Mouse (Mus musculus): ENCODE data around the gene Bag1. TPM values are rescaled to one million over a fixed set of nuclear protein-coding genes. Genes with fewer than 3 reads are reported as not detected.
A peak's percentile ranks its signal among the peaks of the same experiment; 100 is the strongest.

The Bag1 gene
- polyA plus RNA-seq (2015; fragmentation: Nextera tagmentation; extraction: Ambion mirVana) = 199 and 202 TPM in 2 replicates

- H3K27ac ChIP-seq (replicated peaks) = peak within 1 kb of the TSS; percentile 84
- H3K27me3 ChIP-seq = no peaks in the 10 kb centered on the region
- peak; percentile 97 for ATAC-seq (replicated peaks)
- H3K9me3 ChIP-seq = no peaks in the 10 kb centered on the region
- peaks cover 28% of the 10 kb centered on the region for H3K4me1 ChIP-seq
- peak within 1 kb of the TSS; percentile 80 for H3K4me2 ChIP-seq (replicated peaks)
- peaks cover 38% of the 10 kb centered on the region for H3K36me3 ChIP-seq
- WGBS = under 1% methylated on average over 48 of the region's 50 CpGs
- peak within 1 kb of the TSS; percentile 87 for H3K4me3 ChIP-seq
- H3K9ac ChIP-seq (replicated peaks) = peak within 1 kb of the TSS; percentile 84
These were observed at the start of gene Bag1, which contains the start of gene Chmp5 for GRCm38 (mm10) chr4:40948160-40948708. Bag1 (minus strand) TSS chr4:40948294. Chmp5 (plus strand) TSS chr4:40948407.

DNA sequence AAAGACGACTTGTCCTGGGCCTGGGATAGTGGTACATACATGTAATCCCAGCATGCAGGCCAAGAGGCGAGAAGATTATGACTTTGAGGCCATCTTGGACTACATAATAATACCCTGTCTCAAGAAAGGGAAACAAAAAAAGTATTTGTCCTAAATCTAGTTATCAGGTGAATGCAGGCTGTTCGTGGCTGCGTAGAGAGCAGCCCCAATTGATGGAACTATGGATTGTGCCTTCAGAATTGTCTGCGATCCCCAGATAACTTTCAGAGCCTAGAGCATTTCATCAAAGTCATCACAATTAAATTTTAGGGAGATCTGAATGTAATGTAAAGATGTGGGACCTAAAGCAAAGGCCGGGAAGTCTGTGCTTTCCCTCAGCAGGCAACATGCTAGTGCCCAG, 48.2 kb upstream of the Bag1 start:
- H3K4me3 ChIP-seq = no peak overlapping the region
- no peak overlapping the region for H3K9ac ChIP-seq (replicated peaks)
- H3K9me3 ChIP-seq = no peaks in the 10 kb centered on the region
- peaks cover 95% of the 10 kb centered on the region for H3K36me3 ChIP-seq
- H3K27ac ChIP-seq (replicated peaks) = no peak overlapping the region
- ATAC-seq (replicated peaks) = no peak
- H3K4me1 ChIP-seq = no peaks in the 10 kb centered on the region
- H3K4me2 ChIP-seq (replicated peaks) = no peak overlapping the region
- H3K27me3 ChIP-seq = no peaks in the 10 kb centered on the region
- WGBS = 94% methylated on average over 6 of the region's 6 CpGs

DNA sequence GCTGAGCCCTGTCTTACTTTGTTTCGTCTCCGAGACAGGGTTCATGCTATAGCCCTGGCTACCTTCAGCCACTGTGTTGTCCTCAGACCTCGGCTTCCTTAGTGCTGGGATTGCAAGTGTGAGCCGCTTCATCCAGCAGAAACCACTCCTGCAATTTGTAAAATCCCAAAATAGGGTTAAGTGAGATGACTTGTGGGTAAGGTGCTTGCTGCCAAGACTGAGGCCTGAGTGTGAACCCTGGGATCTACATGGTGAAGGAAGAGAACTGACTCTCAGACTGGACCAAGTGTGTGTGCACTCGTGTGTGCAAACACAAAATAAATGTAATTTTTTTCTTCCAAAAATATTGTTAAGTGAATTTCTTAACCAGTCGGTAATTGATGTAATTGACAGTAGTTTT, 41.5 kb upstream of the Bag1 start:
- Histone ChIP-seq H3K27me3 (no peaks in the 10 kb centered on the region), H3K36me3 (peaks cover 90% of the 10 kb centered on the region), H3K27ac (replicated peaks) (no peak overlapping the region), H3K4me2 (replicated peaks) (no peak overlapping the region), H3K4me1 (no peaks in the 10 kb centered on the region), H3K9ac (replicated peaks) (no peak overlapping the region), H3K9me3 (no peaks in the 10 kb centered on the region), H3K4me3 (no peak overlapping the region)
- 89% methylated on average over 6 of the region's 6 CpGs for WGBS
- ATAC-seq (replicated peaks) = no peak

GRCm38 (mm10) chr4:40983686-40984085, 35.6 kb upstream of the Bag1 start:
- Histone ChIP-seq H3K4me3 (no peak overlapping the region), H3K27me3 (no peaks in the 10 kb centered on the region), H3K4me1 (no peaks in the 10 kb centered on the region), H3K27ac (replicated peaks) (no peak overlapping the region), H3K9me3 (no peaks in the 10 kb centered on the region), H3K9ac (replicated peaks) (no peak overlapping the region), H3K36me3 (peaks cover 68% of the 10 kb centered on the region), H3K4me2 (replicated peaks) (no peak overlapping the region)
- no peak for ATAC-seq (replicated peaks)
- WGBS = 92% methylated on average over 1 of the region's 1 CpGs

DNA sequence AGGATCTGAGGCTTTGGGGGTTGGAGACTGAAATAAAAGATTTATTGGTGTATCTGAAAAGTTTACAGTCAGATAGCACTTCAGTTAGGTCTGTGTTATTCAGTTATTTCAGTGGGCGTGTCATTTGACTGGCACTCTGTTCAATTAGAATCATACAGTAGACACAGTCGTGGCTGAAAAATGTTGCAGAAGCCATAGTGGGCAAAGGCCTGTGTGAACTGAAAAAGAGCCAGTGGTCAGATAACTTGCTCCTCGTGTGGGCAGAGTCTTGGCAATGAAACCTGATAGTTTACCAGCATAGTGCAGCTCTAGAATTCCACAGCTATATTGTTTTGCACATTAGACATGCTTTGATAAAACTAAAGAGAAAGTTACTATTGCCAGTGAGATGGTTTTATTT, 34.4 kb upstream of the Bag1 start:
- no peak for ATAC-seq (replicated peaks)
- no peak overlapping the region for H3K4me2 ChIP-seq (replicated peaks)
- H3K36me3 ChIP-seq = peaks cover 68% of the 10 kb centered on the region
- no peaks in the 10 kb centered on the region for H3K4me1 ChIP-seq
- H3K27ac ChIP-seq (replicated peaks) = no peak overlapping the region
- H3K9ac ChIP-seq (replicated peaks) = no peak overlapping the region
- no peak overlapping the region for H3K4me3 ChIP-seq
- no peaks in the 10 kb centered on the region for H3K27me3 ChIP-seq
- 87% methylated on average over 3 of the region's 3 CpGs for WGBS
- no peaks in the 10 kb centered on the region for H3K9me3 ChIP-seq

- no peak overlapping the region for H3K4me2 ChIP-seq (replicated peaks)
- H3K36me3 ChIP-seq = peaks cover 54% of the 10 kb centered on the region
- WGBS = 90% methylated on average over 1 of the region's 1 CpGs
These were observed 31.3 kb upstream of the Bag1 start for GRCm38 (mm10) chr4:40979430-40979829.

DNA sequence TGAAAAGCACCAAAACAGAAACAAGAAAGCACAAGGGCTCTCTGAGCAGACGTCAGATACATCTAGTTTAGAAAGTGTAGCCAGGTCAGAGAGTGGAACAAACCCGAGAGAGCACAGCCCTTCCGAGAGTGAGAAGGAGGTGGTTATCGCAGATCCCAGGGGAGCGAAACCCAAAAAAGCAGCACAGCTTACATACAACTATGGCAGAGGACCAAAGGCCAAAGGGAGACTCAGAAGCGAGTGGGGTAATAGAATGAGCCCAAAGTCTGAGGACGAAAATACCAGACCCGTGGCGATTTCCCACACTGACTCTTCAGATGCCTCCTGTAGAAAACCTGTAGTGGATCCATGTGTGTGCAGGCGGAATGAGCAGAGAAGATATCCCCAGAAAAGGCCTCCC, 28.6 kb upstream of the Bag1 start:
- no peak for ATAC-seq (replicated peaks)
- 95% methylated on average over 10 of the region's 10 CpGs for WGBS
- no peak overlapping the region for H3K4me2 ChIP-seq (replicated peaks)
- H3K4me3 ChIP-seq = no peak overlapping the region
- peaks cover 16% of the 10 kb centered on the region for H3K4me1 ChIP-seq
- no peaks in the 10 kb centered on the region for H3K9me3 ChIP-seq
- no peak overlapping the region for H3K9ac ChIP-seq (replicated peaks)
- no peaks in the 10 kb centered on the region for H3K27me3 ChIP-seq
- no peak overlapping the region for H3K27ac ChIP-seq (replicated peaks)
- peaks cover 51% of the 10 kb centered on the region for H3K36me3 ChIP-seq

More at GRCm38 (mm10) chr4:40979430-40979829, 31.3 kb upstream of the Bag1 start:
- no peak overlapping the region for H3K27ac ChIP-seq (replicated peaks)
- H3K9me3 ChIP-seq = no peaks in the 10 kb centered on the region
- H3K4me1 ChIP-seq = no peaks in the 10 kb centered on the region
- H3K27me3 ChIP-seq = no peaks in the 10 kb centered on the region
- ATAC-seq (replicated peaks) = no peak
- no peak overlapping the region for H3K4me3 ChIP-seq
- H3K9ac ChIP-seq (replicated peaks) = no peak overlapping the region

GRCm38 (mm10) chr4:40975678-40976077, 27.6 kb upstream of the Bag1 start:
- no peak for ATAC-seq (replicated peaks)
- Histone ChIP-seq H3K9me3 (no peaks in the 10 kb centered on the region), H3K27me3 (no peaks in the 10 kb centered on the region), H3K4me2 (replicated peaks) (no peak overlapping the region), H3K27ac (replicated peaks) (no peak overlapping the region), H3K36me3 (peaks cover 41% of the 10 kb centered on the region), H3K4me3 (no peak overlapping the region), H3K4me1 (peaks cover 16% of the 10 kb centered on the region), H3K9ac (replicated peaks) (no peak overlapping the region)
- WGBS = 96% methylated on average over 3 of the region's 3 CpGs

DNA sequence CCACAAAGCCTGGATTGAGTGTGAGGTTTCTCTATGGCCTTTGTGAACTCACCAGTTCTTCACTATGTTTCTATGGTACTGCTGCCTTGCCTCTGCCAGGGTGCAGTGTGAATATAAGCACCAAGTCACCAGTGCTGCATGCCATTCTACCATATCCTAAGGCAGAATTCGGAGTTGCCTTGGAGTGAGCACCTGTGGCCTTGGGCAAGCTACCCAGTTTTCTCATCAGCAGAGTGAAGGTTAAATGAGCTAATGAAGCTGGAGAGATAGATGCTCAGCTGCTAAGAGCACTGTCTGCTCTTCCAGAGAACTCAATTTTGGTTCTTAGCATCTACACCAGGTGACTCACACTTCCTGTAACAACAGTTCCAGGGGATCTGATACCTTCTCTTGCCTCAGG, 25.9 kb upstream of the Bag1 start:
- Histone ChIP-seq H3K4me1 (peaks cover 26% of the 10 kb centered on the region), H3K36me3 (peaks cover 27% of the 10 kb centered on the region), H3K4me2 (replicated peaks) (no peak overlapping the region), H3K27me3 (no peaks in the 10 kb centered on the region), H3K27ac (replicated peaks) (no peak overlapping the region), H3K9ac (replicated peaks) (no peak overlapping the region), H3K9me3 (no peaks in the 10 kb centered on the region), H3K4me3 (no peak overlapping the region)
- no peak for ATAC-seq (replicated peaks)
- 98% methylated on average over 1 of the region's 1 CpGs for WGBS

DNA sequence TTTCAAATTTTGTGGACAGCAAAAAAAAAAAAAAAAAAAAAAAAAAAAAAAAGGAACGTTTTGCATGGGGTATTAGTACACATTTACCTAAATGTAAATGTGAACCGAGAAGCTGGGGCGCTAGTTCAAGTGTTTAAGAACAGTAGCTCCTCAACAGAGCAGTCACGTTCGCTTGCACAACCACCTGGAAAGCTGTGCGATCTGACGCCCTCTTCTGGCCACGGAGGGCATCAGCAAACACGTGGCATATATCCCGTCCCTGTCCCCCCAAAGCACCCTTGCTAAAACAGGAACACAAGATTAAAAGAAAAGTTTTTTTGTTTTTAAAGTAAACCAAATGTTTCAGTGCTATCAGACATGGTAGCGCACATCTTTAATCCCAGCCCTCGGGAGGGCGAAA, 23.6 kb upstream of the Bag1 start:
- Histone ChIP-seq H3K4me1 (peaks cover 26% of the 10 kb centered on the region), H3K9ac (replicated peaks) (peak overlapping the region; percentile 72), H3K4me2 (replicated peaks) (peak overlapping the region; percentile 88), H3K27me3 (no peaks in the 10 kb centered on the region), H3K36me3 (peaks cover 17% of the 10 kb centered on the region), H3K27ac (replicated peaks) (peak overlapping the region; percentile 91), H3K9me3 (no peaks in the 10 kb centered on the region), H3K4me3 (peak overlapping the region; percentile 87)
- 25% methylated on average over 13 of the region's 13 CpGs for WGBS
- ATAC-seq (replicated peaks) = no peak

DNA sequence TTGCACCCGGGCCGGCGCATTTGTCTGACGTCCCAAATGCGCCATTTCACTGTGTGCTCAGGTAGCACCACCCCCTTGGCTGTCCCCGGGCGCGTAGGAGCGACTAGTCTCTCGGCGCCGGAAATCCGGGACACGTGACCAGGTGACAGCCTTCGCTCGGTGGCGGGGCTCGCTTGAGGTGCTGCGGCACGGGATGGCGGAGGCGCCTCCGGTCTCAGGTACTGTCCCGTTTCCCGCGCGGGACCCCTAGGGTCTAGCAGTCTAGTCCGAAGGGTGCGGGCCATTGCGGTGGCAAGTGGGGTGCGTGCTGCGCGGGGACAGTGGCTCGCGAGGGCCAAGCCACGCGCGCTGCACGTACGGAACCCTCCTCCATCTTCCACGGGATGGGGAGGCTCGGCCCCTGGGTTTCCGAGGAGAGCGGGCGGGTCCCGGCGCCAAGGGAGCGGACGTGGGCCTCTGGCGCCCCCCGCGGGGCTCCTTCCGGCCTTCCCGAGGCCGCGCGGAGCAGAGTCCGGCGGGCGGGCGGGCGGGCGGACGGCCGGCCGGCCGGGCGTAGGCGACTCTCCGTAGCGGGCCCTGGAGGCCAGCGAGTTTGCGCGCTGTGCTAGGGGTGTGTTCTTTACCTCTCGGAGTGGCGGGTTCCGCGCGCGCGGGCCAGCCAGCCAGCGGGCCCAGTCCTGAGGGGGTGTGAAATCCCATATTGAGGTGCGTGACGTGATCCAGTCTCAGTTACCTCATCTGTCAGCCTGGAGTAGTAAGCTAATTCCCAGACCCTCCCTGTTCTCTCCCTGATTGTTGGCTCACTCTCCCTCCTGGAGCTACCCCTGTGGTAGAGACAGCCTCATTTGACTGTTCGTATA, 23.0 kb upstream of the Bag1 start, which contains the start of gene Nfx1:
TSS of gene Nfx1 (plus strand) at position 65 of the 860 bp plus-strand sequence.
- peak; percentile 98 for ATAC-seq (replicated peaks)
- Histone ChIP-seq H3K4me1 (peaks cover 26% of the 10 kb centered on the region), H3K9me3 (no peaks in the 10 kb centered on the region), H3K4me2 (replicated peaks) (peak within 1 kb of the TSS; percentile 88), H3K9ac (replicated peaks) (peak within 1 kb of the TSS; percentile 87), H3K4me3 (peak within 1 kb of the TSS; percentile 87), H3K27me3 (no peaks in the 10 kb centered on the region), H3K27ac (replicated peaks) (peak within 1 kb of the TSS; percentile 91), H3K36me3 (peaks cover 18% of the 10 kb centered on the region)
- 1% methylated on average over 59 of the region's 85 CpGs for WGBS

- Histone ChIP-seq H3K9ac (replicated peaks) (peak overlapping the region; percentile 87), H3K9me3 (no peaks in the 10 kb centered on the region), H3K27ac (replicated peaks) (peak overlapping the region; percentile 91), H3K4me2 (replicated peaks) (peak overlapping the region; percentile 88), H3K27me3 (no peaks in the 10 kb centered on the region), H3K4me1 (peaks cover 26% of the 10 kb centered on the region), H3K4me3 (peak overlapping the region; percentile 87), H3K36me3 (peaks cover 24% of the 10 kb centered on the region)
- 0% methylated on average over 15 of the region's 16 CpGs for WGBS
- ATAC-seq (replicated peaks) = no peak
These were observed 22.4 kb upstream of the Bag1 start for GRCm38 (mm10) chr4:40970592-40970841.

Measured in forebrain, embryonic 15.5 days (tissue).